Mouse (Mus musculus): ENCODE measurements at regions not wholly inside any gene's neighbourhood (a gene's known extent, or its start where the extent isn't known, plus 50 kb on each side); places are given as distances from the start of the nearest gene placed in this dataset.

- no peak for DNase-seq (ENCODE audit: low spot score in 2 of 2)
Observed at GRCm38 (mm10) chr11:64764056-64764455, 214.8 kb upstream of the Elac2 start.

- DNase-seq (ENCODE audit: low spot score in 2 of 2), result no peak
Observed at GRCm38 (mm10) chr11:64776691-64777090, 202.1 kb upstream of the Elac2 start.

GRCm38 (mm10) chr11:64800246-64801121 is 178.4 kb upstream of the Elac2 start:
- DNase-seq (ENCODE audit: low spot score in 2 of 2), result no peak

- DNase-seq (ENCODE audit: low spot score in 2 of 2), result no peak
Observed at GRCm38 (mm10) chr11:64801351-64801750, 177.5 kb upstream of the Elac2 start.

GRCm38 (mm10) chr11:64805567-64805966 is 173.3 kb upstream of the Elac2 start:
- no peak for DNase-seq (ENCODE audit: low spot score in 2 of 2)

- DNase-seq (ENCODE audit: low spot score in 2 of 2), result no peak
Observed at GRCm38 (mm10) chr11:64812408-64812807, 166.4 kb upstream of the Elac2 start.

- DNase-seq (ENCODE audit: low spot score in 2 of 2), result no peak
Observed at GRCm38 (mm10) chr11:64829429-64829828, 149.4 kb upstream of the Elac2 start.

GRCm38 (mm10) chr11:64832453-64832852 is 146.4 kb upstream of the Elac2 start:
- no peak for DNase-seq (ENCODE audit: low spot score in 2 of 2)

GRCm38 (mm10) chr11:64833786-64834185 is 145.1 kb upstream of the Elac2 start:
- DNase-seq (ENCODE audit: low spot score in 2 of 2), result no peak

GRCm38 (mm10) chr11:64836771-64837170 is 142.1 kb upstream of the Elac2 start:
- no peak for DNase-seq (ENCODE audit: low spot score in 2 of 2)

- DNase-seq (ENCODE audit: low spot score in 2 of 2), result no peak
Observed at GRCm38 (mm10) chr11:64841092-64841491, 137.7 kb upstream of the Elac2 start.

GRCm38 (mm10) chr11:64842775-64843530 is 135.9 kb upstream of the Elac2 start:
- DNase-seq (ENCODE audit: low spot score in 2 of 2), result no peak

- DNase-seq (ENCODE audit: low spot score in 2 of 2), result no peak
Observed at GRCm38 (mm10) chr11:64846577-64847147, 132.2 kb upstream of the Elac2 start.

- no peak for DNase-seq (ENCODE audit: low spot score in 2 of 2)
Observed at GRCm38 (mm10) chr11:64859636-64860035, 119.2 kb upstream of the Elac2 start.

GRCm38 (mm10) chr11:64880674-64881073 is 98.2 kb upstream of the Elac2 start:
- DNase-seq (ENCODE audit: low spot score in 2 of 2), result no peak

GRCm38 (mm10) chr11:64884518-64884917 is 94.3 kb upstream of the Elac2 start:
- DNase-seq (ENCODE audit: low spot score in 2 of 2), result no peak

GRCm38 (mm10) chr11:64889335-64890020 is 89.4 kb upstream of the Elac2 start:
- no peak for DNase-seq (ENCODE audit: low spot score in 2 of 2)

- peak; percentile 5 to 22 for DNase-seq (ENCODE audit: low spot score in 2 of 2)
Observed at GRCm38 (mm10) chr11:64890776-64891175, 88.1 kb upstream of the Elac2 start.

GRCm38 (mm10) chr11:64895804-64896466 is 82.9 kb upstream of the Elac2 start:
- DNase-seq (ENCODE audit: low spot score in 2 of 2), result no peak

GRCm38 (mm10) chr11:64898758-64899586 is 79.9 kb upstream of the Elac2 start:
- DNase-seq (ENCODE audit: low spot score in 2 of 2), result peak; percentile 64 to 68
